Mouse (Mus musculus): ENCODE results near the gene Tfap4. TPM values are rescaled to one million over a fixed set of nuclear protein-coding genes. Genes with fewer than 3 reads are reported as not detected.

Tfap4 gene
- polyA plus RNA-seq, 1 experiment from 2014 or later: 5.6 TPM

Other genes starting within 250 kb of the Tfap4 start
- 0.41 and 0.67 TPM in 2 replicates for gene Adcy9, start 139.4 kb downstream of the Tfap4 start, polyA plus RNA-seq (2015; fragmentation: Nextera tagmentation; extraction: Ambion mirVana)
- gene Srl, start 18.0 kb downstream of the Tfap4 start, polyA plus RNA-seq (2015; fragmentation: Nextera tagmentation; extraction: Ambion mirVana): 3.2 and 5.3 TPM in 2 replicates
- gene Glis2, start 34.9 kb upstream of the Tfap4 start, polyA plus RNA-seq (2015; fragmentation: Nextera tagmentation; extraction: Ambion mirVana): 2.0 and 2.3 TPM in 2 replicates
- gene Pam16, start 65.1 kb upstream of the Tfap4 start, polyA plus RNA-seq (2015; fragmentation: Nextera tagmentation; extraction: Ambion mirVana): 41.1 and 53.2 TPM in 2 replicates
- 2.4 and 2.8 TPM in 2 replicates for gene Vasn, start 80.1 kb upstream of the Tfap4 start, polyA plus RNA-seq (2015; fragmentation: Nextera tagmentation; extraction: Ambion mirVana)
- gene Dnaja3, start 80.1 kb upstream of the Tfap4 start, polyA plus RNA-seq (2015; fragmentation: Nextera tagmentation; extraction: Ambion mirVana): 45.7 and 50.1 TPM in 2 replicates
- gene Coro7, start 119.9 kb upstream of the Tfap4 start, polyA plus RNA-seq (2015; fragmentation: Nextera tagmentation; extraction: Ambion mirVana): 10.5 and 13.1 TPM in 2 replicates
- gene Nmral1, start 159.5 kb upstream of the Tfap4 start, polyA plus RNA-seq (2015; fragmentation: Nextera tagmentation; extraction: Ambion mirVana): 37.2 and 39.6 TPM in 2 replicates
- gene Hmox2, start 166.5 kb upstream of the Tfap4 start, polyA plus RNA-seq (2015; fragmentation: Nextera tagmentation; extraction: Ambion mirVana): 36.6 and 37.9 TPM in 2 replicates
- gene Cdip1, start 230.4 kb upstream of the Tfap4 start, polyA plus RNA-seq (2015; fragmentation: Nextera tagmentation; extraction: Ambion mirVana): 20.9 and 24.5 TPM in 2 replicates